Mouse (Mus musculus): Measurements from ENCODE around the gene Cryba4. TPM values are rescaled to one million over a fixed set of nuclear protein-coding genes. Genes with fewer than 3 reads are reported as not detected.

Cryba4 gene
- polyA plus RNA-seq, 1 experiment from 2014 or later, result 1.3 TPM

GRCm38 (mm10) chr5:112275021-112275804 lies 22.9 kb upstream of the Cryba4 start:
- Histone ChIP-seq H3K4me1 (ENCODE audit: control insufficient read depth, insufficient read depth, low read length) (no peaks in the 10 kb centered on the region), H3K9me3 (ENCODE audit: control insufficient read depth, low read length) (no peaks in the 10 kb centered on the region), H3K9ac (ENCODE audit: low read length) (no peak overlapping the region), H3K4me2 (ENCODE audit: low read depth) (peak overlapping the region; percentile 70; the same call in 1 of the 2 replicates), H3K36me3 (ENCODE audit: control insufficient read depth, insufficient read depth, low read length) (no peaks in the 10 kb centered on the region), H3K4me3 (ENCODE audit: low read depth, low read length) (no peak overlapping the region), H3K27me3 (ENCODE audit: control insufficient read depth, insufficient read depth, low read length) (no peaks in the 10 kb centered on the region), H3K27ac (ENCODE audit: low read depth, low read length) (no peak overlapping the region)
- 70% methylated on average over 4 of the region's 4 CpGs for WGBS
- ATAC-seq (ENCODE audit: insufficient read depth, low FRiP score, low TSS enrichment) (no peak), DNase-seq (ENCODE audit: low spot score) (no peak)

GRCm38 (mm10) chr5:112273746-112274463 lies 21.6 kb upstream of the Cryba4 start:
- DNase-seq (ENCODE audit: low spot score), result no peak

GRCm38 (mm10) chr5:112272934-112273333 lies 20.6 kb upstream of the Cryba4 start:
- no peak overlapping the region for H3K27ac ChIP-seq (ENCODE audit: low read depth, low read length)
- H3K36me3 ChIP-seq (ENCODE audit: control insufficient read depth, insufficient read depth, low read length), result no peaks in the 10 kb centered on the region
- no peaks in the 10 kb centered on the region for H3K27me3 ChIP-seq (ENCODE audit: control insufficient read depth, insufficient read depth, low read length)
- H3K4me2 ChIP-seq (ENCODE audit: low read depth), result no peak overlapping the region
- H3K9ac ChIP-seq (ENCODE audit: low read length), result no peak overlapping the region
- H3K4me3 ChIP-seq (ENCODE audit: low read depth, low read length), result no peak overlapping the region
- 74% methylated on average over 2 of the region's 2 CpGs for WGBS
- DNase-seq (ENCODE audit: low spot score) (no peak), ATAC-seq (ENCODE audit: insufficient read depth, low FRiP score, low TSS enrichment) (no peak)
- no peaks in the 10 kb centered on the region for H3K4me1 ChIP-seq (ENCODE audit: control insufficient read depth, insufficient read depth, low read length)
- no peaks in the 10 kb centered on the region for H3K9me3 ChIP-seq (ENCODE audit: control insufficient read depth, low read length)

More at GRCm38 (mm10) chr5:112273746-112274463, 21.6 kb upstream of the Cryba4 start:
- Histone ChIP-seq H3K9ac (ENCODE audit: low read length) (no peak overlapping the region), H3K27me3 (ENCODE audit: control insufficient read depth, insufficient read depth, low read length) (no peaks in the 10 kb centered on the region), H3K27ac (ENCODE audit: low read depth, low read length) (no peak overlapping the region), H3K4me2 (ENCODE audit: low read depth) (no peak overlapping the region), H3K4me3 (ENCODE audit: low read depth, low read length) (no peak overlapping the region), H3K9me3 (ENCODE audit: control insufficient read depth, low read length) (no peaks in the 10 kb centered on the region), H3K36me3 (ENCODE audit: control insufficient read depth, insufficient read depth, low read length) (no peaks in the 10 kb centered on the region), H3K4me1 (ENCODE audit: control insufficient read depth, insufficient read depth, low read length) (no peaks in the 10 kb centered on the region)
- no peak for ATAC-seq (ENCODE audit: insufficient read depth, low FRiP score, low TSS enrichment)
- 56% methylated on average over 2 of the region's 2 CpGs for WGBS

GRCm38 (mm10) chr5:112270764-112271541 lies 18.6 kb upstream of the Cryba4 start:
- Histone ChIP-seq H3K4me3 (ENCODE audit: low read depth, low read length) (no peak overlapping the region), H3K27me3 (ENCODE audit: control insufficient read depth, insufficient read depth, low read length) (no peaks in the 10 kb centered on the region), H3K4me2 (ENCODE audit: low read depth) (no peak overlapping the region), H3K36me3 (ENCODE audit: control insufficient read depth, insufficient read depth, low read length) (no peaks in the 10 kb centered on the region), H3K4me1 (ENCODE audit: control insufficient read depth, insufficient read depth, low read length) (no peaks in the 10 kb centered on the region), H3K9ac (ENCODE audit: low read length) (no peak overlapping the region), H3K27ac (ENCODE audit: low read depth, low read length) (no peak overlapping the region), H3K9me3 (ENCODE audit: control insufficient read depth, low read length) (no peaks in the 10 kb centered on the region)
- ATAC-seq (ENCODE audit: insufficient read depth, low FRiP score, low TSS enrichment) (no peak), DNase-seq (ENCODE audit: low spot score) (peak; percentile 49)
- 49% methylated on average over 24 of the region's 24 CpGs for WGBS

GRCm38 (mm10) chr5:112266011-112266777 lies 13.9 kb upstream of the Cryba4 start:
- no peaks in the 10 kb centered on the region for H3K27me3 ChIP-seq (ENCODE audit: control insufficient read depth, insufficient read depth, low read length)
- no peaks in the 10 kb centered on the region for H3K9me3 ChIP-seq (ENCODE audit: control insufficient read depth, low read length)
- no peaks in the 10 kb centered on the region for H3K36me3 ChIP-seq (ENCODE audit: control insufficient read depth, insufficient read depth, low read length)
- DNase-seq (ENCODE audit: low spot score), result no peak
- no peaks in the 10 kb centered on the region for H3K4me1 ChIP-seq (ENCODE audit: control insufficient read depth, insufficient read depth, low read length)
- H3K27ac ChIP-seq (ENCODE audit: low read depth, low read length), result no peak overlapping the region
- no peak overlapping the region for H3K4me3 ChIP-seq (ENCODE audit: low read depth, low read length)
- H3K9ac ChIP-seq (ENCODE audit: low read length), result no peak overlapping the region
- 65% methylated on average over 9 of the region's 9 CpGs for WGBS
- H3K4me2 ChIP-seq (ENCODE audit: low read depth), result no peak overlapping the region; the same call in 1 of the 2 replicates
- no peak for ATAC-seq (ENCODE audit: insufficient read depth, low FRiP score, low TSS enrichment)

GRCm38 (mm10) chr5:112265515-112265914 lies 13.2 kb upstream of the Cryba4 start:
- no peak overlapping the region for H3K27ac ChIP-seq (ENCODE audit: low read depth, low read length)
- no peaks in the 10 kb centered on the region for H3K9me3 ChIP-seq (ENCODE audit: control insufficient read depth, low read length)
- no peaks in the 10 kb centered on the region for H3K36me3 ChIP-seq (ENCODE audit: control insufficient read depth, insufficient read depth, low read length)
- H3K27me3 ChIP-seq (ENCODE audit: control insufficient read depth, insufficient read depth, low read length), result no peaks in the 10 kb centered on the region
- peak overlapping the region; percentile 16; the same call in 1 of the 2 replicates for H3K4me2 ChIP-seq (ENCODE audit: low read depth)
- peak; percentile 61 for DNase-seq (ENCODE audit: low spot score)
- H3K9ac ChIP-seq (ENCODE audit: low read length), result no peak overlapping the region
- no peak for ATAC-seq (ENCODE audit: insufficient read depth, low FRiP score, low TSS enrichment)
- H3K4me3 ChIP-seq (ENCODE audit: low read depth, low read length), result no peak overlapping the region
- no peaks in the 10 kb centered on the region for H3K4me1 ChIP-seq (ENCODE audit: control insufficient read depth, insufficient read depth, low read length)
- WGBS, result 10% methylated on average over 10 of the region's 10 CpGs

- DNase-seq (ENCODE audit: low spot score), result no peak
- 90% methylated on average over 5 of the region's 5 CpGs for whole genome bisulfite sequencing
- Histone ChIP-seq H3K9ac (ENCODE audit: low read length) (no peak overlapping the region), H3K4me1 (ENCODE audit: control insufficient read depth, insufficient read depth, low read length) (no peaks in the 10 kb centered on the region), H3K36me3 (ENCODE audit: control insufficient read depth, insufficient read depth, low read length) (no peaks in the 10 kb centered on the region), H3K9me3 (ENCODE audit: control insufficient read depth, low read length) (no peaks in the 10 kb centered on the region), H3K27ac (ENCODE audit: low read depth, low read length) (no peak overlapping the region), H3K27me3 (ENCODE audit: control insufficient read depth, insufficient read depth, low read length) (no peaks in the 10 kb centered on the region), H3K4me3 (ENCODE audit: low read depth, low read length) (no peak overlapping the region), H3K4me2 (ENCODE audit: low read depth) (no peak overlapping the region)
- ATAC-seq (ENCODE audit: insufficient read depth, low FRiP score, low TSS enrichment), result no peak
Observed at GRCm38 (mm10) chr5:112265110-112265509, 12.8 kb upstream of the Cryba4 start.

GRCm38 (mm10) chr5:112264099-112264498 lies 11.8 kb upstream of the Cryba4 start:
- Histone ChIP-seq H3K9me3 (ENCODE audit: control insufficient read depth, low read length) (no peaks in the 10 kb centered on the region), H3K27me3 (ENCODE audit: control insufficient read depth, insufficient read depth, low read length) (no peaks in the 10 kb centered on the region), H3K4me2 (ENCODE audit: low read depth) (no peak overlapping the region), H3K4me1 (ENCODE audit: control insufficient read depth, insufficient read depth, low read length) (no peaks in the 10 kb centered on the region), H3K36me3 (ENCODE audit: control insufficient read depth, insufficient read depth, low read length) (no peaks in the 10 kb centered on the region), H3K9ac (ENCODE audit: low read length) (no peak overlapping the region), H3K27ac (ENCODE audit: low read depth, low read length) (no peak overlapping the region), H3K4me3 (ENCODE audit: low read depth, low read length) (no peak overlapping the region)
- ATAC-seq (ENCODE audit: insufficient read depth, low FRiP score, low TSS enrichment) (no peak), DNase-seq (ENCODE audit: low spot score) (no peak)
- 87% methylated on average over 7 of the region's 7 CpGs for WGBS

All from neural tube, embryonic 11.5 days (tissue).